Mouse (Mus musculus) heart, embryonic 14.5 days (tissue): ENCODE results near the gene Plpp1. TPM values are rescaled to one million over a fixed set of nuclear protein-coding genes. Genes with fewer than 3 reads are reported as not detected.

Source experiments
- ATAC-seq: fragments of 200-750 bp; cut with Nextera tagmentation; 2 replicates; pipeline ENCODE4 v1.8.0; 2017; ENCODE audit warnings: low read depth, moderate TSS enrichment; ENCODE audit not compliant: insufficient number of reproducible peaks, insufficient read depth, low FRiP score
- H3K27ac ChIP-seq, 2 experiments: fragments of 200-500 bp in 1 of 2; fragments of 300-500 bp in 1 of 2; sonication (generic) in 1 of 2; replicated peaks in 1 of 2; 2 replicates each; pipeline ENCODE4 v1.5.1; 2012 to 2014; ENCODE audit warnings: low read depth in 2 of 2, low read length in 2 of 2, control low read depth in 1 of 2, mild to moderate bottlenecking in 1 of 2, mixed read lengths in 1 of 2; ENCODE audit not compliant: control insufficient read depth in 1 of 2, insufficient read depth in 1 of 2
- H3K27me3 ChIP-seq: fragments of 300-500 bp; sonication (generic); 2 replicates; pipeline ENCODE4 v1.6.1; 2014; ENCODE audit warnings: mild to moderate bottlenecking, low read length, control low read depth; ENCODE audit not compliant: control insufficient read depth, insufficient read depth
- H3K36me3 ChIP-seq: fragments of 300-500 bp; sonication (generic); 2 replicates; pipeline ENCODE4 v1.6.1; 2014; ENCODE audit warnings: mild to moderate bottlenecking, control low read depth, low read length, mixed read lengths; ENCODE audit not compliant: control insufficient read depth, insufficient read depth
- H3K4me1 ChIP-seq, 2 experiments: fragments of 200-500 bp in 1 of 2; fragments of 300-500 bp in 1 of 2; sonication (generic) in 1 of 2; 2 replicates each; pipeline ENCODE4 v1.6.1; 2012 to 2014; ENCODE audit warnings: low read length in 2 of 2, control low read depth in 1 of 2, mixed read lengths in 1 of 2; ENCODE audit not compliant: control insufficient read depth in 2 of 2, insufficient read depth in 2 of 2
- H3K4me2 ChIP-seq: fragments of 300-500 bp; sonication (generic); 2 replicates; pipeline ENCODE4 v1.6.1; 2014; ENCODE audit warnings: mild to moderate bottlenecking, low read length
- H3K4me3 ChIP-seq, 2 experiments: fragments of 200-500 bp in 1 of 2; fragments of 300-500 bp in 1 of 2; sonication (generic) in 1 of 2; 2 replicates each; pipeline ENCODE4 v1.5.1; 2012 to 2014; ENCODE audit warnings: low read length in 2 of 2, mild to moderate bottlenecking in 2 of 2, control low read depth in 1 of 2, low read depth in 1 of 2, moderate library complexity in 1 of 2; ENCODE audit not compliant: control insufficient read depth in 1 of 2, insufficient read depth in 1 of 2
- H3K9ac ChIP-seq: fragments of 300-500 bp; sonication (generic); 2 replicates; pipeline ENCODE4 v1.6.1; 2014; ENCODE audit warnings: mild to moderate bottlenecking, low read length
- H3K9me3 ChIP-seq: fragments of 300-500 bp; sonication (generic); 2 replicates; pipeline ENCODE4 v1.6.1; 2016; ENCODE audit warnings: low read length, control low read depth; ENCODE audit not compliant: control insufficient read depth
- WGBS: fragments of 180-500 bp; shearing (Covaris S2); extraction: QIAGEN DNeasy Blood & Tissue Kit; methylation state at CpG from one replicate; pipeline ENCODE4 v1.1.7; 2014; 5-methylcytosine and 5-hydroxymethylcytosine counted together
- polyA plus RNA-seq: library from polyadenylated mRNA; unstranded; fragments of >200 nt; fragmentation: Nextera tagmentation; extraction: Ambion mirVana; gene quantifications from 2 replicates; pipeline ENCODE4 v1.2.1, GENCODE M21; 2014

Plpp1 gene
- polyA plus RNA-seq, 1 experiment from 2014 or later = 56.6 TPM

DNA sequence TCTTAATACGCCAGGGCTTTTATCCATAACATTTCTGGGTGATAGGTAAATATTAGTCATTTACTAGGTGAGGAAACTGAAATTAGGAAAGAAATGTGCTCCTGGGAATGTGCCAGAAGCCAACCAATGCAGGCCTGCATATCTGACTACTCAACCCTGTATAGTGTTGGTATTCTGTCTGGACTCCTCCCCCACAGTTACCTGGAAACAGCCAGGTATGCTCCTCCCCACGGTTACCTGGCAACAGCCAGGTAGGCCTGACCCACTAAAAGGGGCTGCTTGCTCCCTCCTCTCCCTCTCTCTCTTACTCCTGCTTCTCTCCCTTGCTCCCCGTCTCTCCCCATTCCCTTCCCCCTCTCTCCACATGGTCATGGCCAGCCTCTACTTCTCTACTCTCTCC lies 21.8 kb downstream of the Plpp1 start:
- no peak for ATAC-seq
- no peak overlapping the region for H3K4me3 ChIP-seq
- H3K4me1 ChIP-seq = peaks cover 6 to 19% of the 10 kb centered on the region in 2 experiments; a peak in 3 of 4 replicates
- H3K4me2 ChIP-seq = no peak overlapping the region
- 63% methylated on average over 3 of the region's 3 CpGs for WGBS
- peaks cover 8% of the 10 kb centered on the region; the same call in 1 of the 2 replicates for H3K36me3 ChIP-seq
- H3K9me3 ChIP-seq = no peaks in the 10 kb centered on the region
- H3K9ac ChIP-seq = no peak overlapping the region
- no peaks in the 10 kb centered on the region for H3K27me3 ChIP-seq
- H3K27ac ChIP-seq = no peak overlapping the region

- ATAC-seq = no peak
- Histone ChIP-seq H3K9me3 (no peaks in the 10 kb centered on the region), H3K4me2 (no peak overlapping the region), H3K4me3 (no peak overlapping the region), H3K36me3 (peaks cover 8% of the 10 kb centered on the region; the same call in 1 of the 2 replicates), H3K27me3 (no peaks in the 10 kb centered on the region), H3K9ac (no peak overlapping the region), H3K4me1 (peaks cover 6 to 16% of the 10 kb centered on the region in 2 experiments; a peak in 3 of 4 replicates), H3K27ac (no peak overlapping the region)
- 59% methylated on average over 6 of the region's 6 CpGs for WGBS
Observed at GRCm38 (mm10) chr13:112823236-112823910, 22.8 kb downstream of the Plpp1 start.

DNA sequence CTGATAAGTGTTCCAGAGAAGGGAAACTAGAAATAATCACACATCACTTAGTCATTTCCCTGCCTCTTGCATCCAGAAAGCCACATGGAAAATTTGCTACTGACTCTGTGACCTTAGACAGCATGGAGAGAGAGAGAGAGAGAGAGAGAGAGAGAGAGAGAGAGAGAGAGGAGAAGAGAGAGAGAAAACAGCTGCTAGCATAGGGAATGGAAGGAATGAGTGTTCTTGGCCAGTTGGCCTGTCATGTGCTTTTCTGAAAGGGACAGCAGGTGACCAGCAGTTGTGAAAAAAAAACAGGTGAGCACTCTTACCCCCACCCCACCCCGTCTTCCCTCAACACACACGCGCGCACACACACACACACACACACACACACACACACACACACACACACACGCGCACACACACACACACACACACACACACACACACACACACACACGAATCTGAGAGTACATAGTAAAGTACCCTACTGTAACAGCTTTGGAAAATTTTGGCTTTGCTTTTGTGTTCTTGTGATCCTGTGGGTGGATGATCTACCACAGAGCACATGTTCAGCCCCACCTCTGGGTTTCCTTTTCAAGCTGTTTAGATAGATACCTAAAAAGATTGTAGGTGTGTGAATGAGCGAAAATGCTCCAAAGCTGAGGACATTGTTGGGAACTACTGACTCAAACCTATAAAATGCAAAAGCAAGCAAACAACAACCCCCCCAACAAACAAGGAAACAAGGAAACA lies 23.5 kb downstream of the Plpp1 start:
- Histone ChIP-seq H3K4me3 (no peak overlapping the region), H3K9ac (no peak overlapping the region), H3K36me3 (peaks cover 8% of the 10 kb centered on the region; the same call in 1 of the 2 replicates), H3K27me3 (no peaks in the 10 kb centered on the region), H3K27ac (no peak overlapping the region), H3K4me1 (peaks cover 3 to 9% of the 10 kb centered on the region in 2 experiments; a peak in 2 of 4 replicates), H3K9me3 (no peaks in the 10 kb centered on the region), H3K4me2 (no peak overlapping the region)
- no peak for ATAC-seq
- WGBS = 66% methylated on average over 7 of the region's 8 CpGs

DNA sequence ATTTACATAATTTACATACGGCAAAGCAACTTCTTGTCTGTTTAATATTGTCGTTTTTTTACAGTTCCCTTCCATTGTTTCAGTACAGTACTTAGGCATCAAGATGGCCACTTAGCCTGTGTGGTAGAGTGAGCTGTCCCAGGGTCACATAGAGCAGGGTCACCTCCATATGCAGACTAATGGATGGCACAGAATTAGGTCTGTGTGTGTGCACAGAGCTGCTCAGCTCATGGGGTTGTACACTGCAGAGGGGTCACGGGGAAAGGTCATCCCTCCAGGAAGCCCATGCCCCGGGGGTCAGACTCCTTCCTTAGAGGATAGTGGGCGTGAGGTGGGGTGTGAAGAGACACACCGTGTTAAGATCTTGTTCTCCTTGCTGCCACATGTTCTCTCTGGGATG lies 24.9 kb downstream of the Plpp1 start:
- no peak overlapping the region for H3K4me2 ChIP-seq
- H3K36me3 ChIP-seq = peaks cover 8% of the 10 kb centered on the region; the same call in 1 of the 2 replicates
- H3K9me3 ChIP-seq = no peaks in the 10 kb centered on the region
- H3K4me1 ChIP-seq = peaks cover 2 to 8% of the 10 kb centered on the region in 2 experiments; a peak in 1 of 4 replicates
- no peak overlapping the region for H3K27ac ChIP-seq
- WGBS = 78% methylated on average over 6 of the region's 6 CpGs
- no peak for ATAC-seq
- H3K27me3 ChIP-seq = no peaks in the 10 kb centered on the region
- H3K9ac ChIP-seq = no peak overlapping the region
- H3K4me3 ChIP-seq = no peak overlapping the region

DNA sequence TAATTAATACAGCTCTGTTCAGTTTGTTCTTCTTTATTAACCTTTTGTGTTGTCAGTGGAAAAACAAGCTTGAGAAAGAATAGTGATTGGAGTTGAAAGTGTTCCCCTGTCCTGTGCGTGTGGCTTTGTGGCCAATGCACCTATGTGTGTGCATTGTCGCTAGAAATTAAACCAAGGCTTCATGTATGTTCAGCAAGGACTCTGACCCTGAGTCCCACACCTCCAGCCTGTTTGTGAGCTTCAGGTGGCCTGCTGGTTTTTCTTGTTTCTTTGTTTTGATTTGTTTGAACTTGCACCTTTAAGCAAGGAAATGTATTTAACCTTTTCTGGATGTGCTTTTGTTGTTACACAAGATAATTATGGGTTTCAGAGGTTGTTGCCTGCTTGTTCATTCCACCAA lies 29.0 kb downstream of the Plpp1 start:
- no peak overlapping the region for H3K9ac ChIP-seq
- no peak overlapping the region for H3K4me3 ChIP-seq
- no peaks in the 10 kb centered on the region; a peak in 1 of 4 replicates for H3K4me1 ChIP-seq
- no peak overlapping the region for H3K4me2 ChIP-seq
- 87% methylated on average over 2 of the region's 2 CpGs for WGBS
- H3K27ac ChIP-seq = no peak overlapping the region
- peaks cover 8% of the 10 kb centered on the region; the same call in 1 of the 2 replicates for H3K36me3 ChIP-seq
- ATAC-seq = no peak
- H3K27me3 ChIP-seq = no peaks in the 10 kb centered on the region
- H3K9me3 ChIP-seq = no peaks in the 10 kb centered on the region

DNA sequence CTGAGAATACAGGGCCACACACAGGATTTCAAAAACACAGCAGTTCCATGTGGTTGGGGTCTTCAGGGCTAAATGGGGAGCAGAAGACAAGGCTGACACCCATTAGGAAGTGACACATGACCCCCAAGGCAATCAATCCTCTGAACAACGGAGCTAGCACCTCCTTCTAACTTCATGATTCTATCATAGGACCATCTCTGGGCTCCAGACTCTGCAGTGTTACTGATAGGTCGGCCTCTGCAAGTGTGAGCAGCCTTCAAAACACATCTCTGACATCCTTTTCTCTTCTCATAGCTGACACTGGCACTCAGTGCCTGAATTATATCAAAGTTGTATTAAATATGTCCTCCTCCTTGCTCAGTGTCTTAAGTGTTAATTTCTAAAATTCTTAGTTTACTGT lies 32.0 kb downstream of the Plpp1 start:
- H3K27me3 ChIP-seq = no peaks in the 10 kb centered on the region
- no peak overlapping the region for H3K4me2 ChIP-seq
- H3K9ac ChIP-seq = no peak overlapping the region
- no peak overlapping the region for H3K27ac ChIP-seq
- H3K4me3 ChIP-seq = no peak overlapping the region
- no peaks in the 10 kb centered on the region for H3K36me3 ChIP-seq
- peaks cover 3 to 7% of the 10 kb centered on the region in 2 experiments; a peak in 3 of 4 replicates for H3K4me1 ChIP-seq
- WGBS = 59% methylated on average over 2 of the region's 2 CpGs
- ATAC-seq = no peak
- no peaks in the 10 kb centered on the region for H3K9me3 ChIP-seq

GRCm38 (mm10) chr13:112833253-112833894 lies 32.8 kb downstream of the Plpp1 start:
- H3K4me2 ChIP-seq = no peak overlapping the region
- WGBS = 87% methylated on average over 20 of the region's 20 CpGs
- ATAC-seq = no peak
- no peaks in the 10 kb centered on the region for H3K27me3 ChIP-seq
- H3K4me1 ChIP-seq = peaks cover 3 to 7% of the 10 kb centered on the region in 2 experiments; a peak in 3 of 4 replicates
- no peak overlapping the region for H3K27ac ChIP-seq
- H3K9ac ChIP-seq = no peak overlapping the region
- no peak overlapping the region for H3K4me3 ChIP-seq
- no peaks in the 10 kb centered on the region for H3K36me3 ChIP-seq
- no peaks in the 10 kb centered on the region for H3K9me3 ChIP-seq
